Mouse (Mus musculus): Measurements from ENCODE around the gene Spice1. TPM values are rescaled to one million over a fixed set of nuclear protein-coding genes. Genes with fewer than 3 reads are reported as not detected.

The Spice1 gene
- polyA plus RNA-seq, 1 experiment, result 5.1 TPM

Other genes with a start within 250 kb of the Spice1 start
- 11.0 and 15.6 TPM in 2 replicates for gene Atp6v1a, start 207.4 kb upstream of the Spice1 start, polyA plus RNA-seq (2012; rRNA removed)
- 5.2 and 6.0 TPM in 2 replicates for gene Naa50, start 207.3 kb upstream of the Spice1 start, polyA plus RNA-seq (2012; rRNA removed)
- 6.1 and 9.8 TPM in 2 replicates for gene Usf3, start 173.9 kb upstream of the Spice1 start, polyA plus RNA-seq (2012; rRNA removed)
- gene Sidt1, start 13.9 kb upstream of the Spice1 start, polyA plus RNA-seq (2012; rRNA removed), result 9.9 TPM in 2 replicates
- gene Cfap44, start 47.7 kb downstream of the Spice1 start, polyA plus RNA-seq (2012; rRNA removed), result not detected in 2 replicates
- 4.4 and 5.2 TPM in 2 replicates for gene Boc, start 211.8 kb downstream of the Spice1 start, polyA plus RNA-seq (2012; rRNA removed)

All from large intestine, adult 2 months (tissue).